Mouse (Mus musculus): ENCODE results near the gene Olfr63. TPM values are rescaled to one million over a fixed set of nuclear protein-coding genes. Genes with fewer than 3 reads are reported as not detected.
A peak's percentile ranks its signal among the peaks of the same experiment; 100 is the strongest.
"Not testable (repeated sequence)": the region's sequence is repeated elsewhere in the genome, so short reads cannot be mapped to it uniquely, and the experiment has no call there.

Gene Olfr63
- 0.03 and 0.04 TPM in 2 replicates for polyA plus RNA-seq (2016; fragmentation: Nextera tagmentation; extraction: Ambion mirVana)

DNA sequence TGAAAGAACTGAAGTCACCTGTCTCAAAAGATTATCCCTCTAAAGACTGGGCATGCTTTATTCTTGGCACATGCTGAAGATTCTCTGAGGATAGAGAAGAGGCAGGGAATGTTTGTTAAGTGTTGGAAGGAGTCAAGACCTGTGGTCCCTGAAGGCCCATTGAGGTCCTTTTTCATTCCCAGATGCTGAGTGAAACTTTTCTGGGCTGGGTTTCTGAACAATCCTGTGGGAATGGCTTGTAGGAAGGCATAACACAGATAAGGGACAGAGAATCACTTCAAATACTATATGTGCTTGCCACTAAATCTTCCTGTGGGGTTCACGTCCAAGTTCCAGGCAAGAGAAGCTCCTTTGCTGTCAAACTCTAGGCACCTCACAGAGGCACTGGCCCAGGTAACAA lies at the start of gene Olfr63:
Gene Olfr63 (plus strand): TSS at position 301 of the 400 bp plus-strand sequence.
- no peak for ATAC-seq (ENCODE audit: low FRiP score, low read depth)
- Histone ChIP-seq H3K27me3 (no peaks in the 10 kb centered on the region), H3K9me3 (no peaks in the 10 kb centered on the region), H3K27ac (replicated peaks) (no peak within 1 kb of the TSS), H3K36me3 (no peaks in the 10 kb centered on the region), H3K9ac (replicated peaks) (no peak within 1 kb of the TSS), H3K4me1 (no peaks in the 10 kb centered on the region), H3K4me2 (replicated peaks) (no peak within 1 kb of the TSS), H3K4me3 (no peak within 1 kb of the TSS)
- 92% methylated on average over 1 of the region's 1 CpGs for WGBS

GRCm38 (mm10) chr17:33221590-33221989 lies 42.9 kb upstream of the Olfr63 start, which contains the start of gene Olfr1564:
Olfr1564 (minus strand) TSS chr17:33221690.
- H3K9me3 ChIP-seq, result peaks cover 11% of the 10 kb centered on the region; the same call in 1 of the 2 replicates
- no peak within 1 kb of the TSS for H3K4me2 ChIP-seq (replicated peaks)
- H3K9ac ChIP-seq (replicated peaks), result no peak within 1 kb of the TSS
- H3K4me3 ChIP-seq, result no peak within 1 kb of the TSS
- H3K36me3 ChIP-seq, result no peaks in the 10 kb centered on the region
- WGBS, result 85% methylated on average over 2 of the region's 2 CpGs
- ATAC-seq (ENCODE audit: low FRiP score, low read depth), result no peak
- no peaks in the 10 kb centered on the region for H3K4me1 ChIP-seq
- H3K27ac ChIP-seq (replicated peaks), result no peak within 1 kb of the TSS
- H3K27me3 ChIP-seq, result no peaks in the 10 kb centered on the region

- H3K36me3 ChIP-seq, result peaks cover 19% of the 10 kb centered on the region
- not testable (repeated sequence) for H3K27me3 ChIP-seq; H3K4me2 ChIP-seq (replicated peaks); H3K9ac ChIP-seq (replicated peaks); ATAC-seq (ENCODE audit: low FRiP score, low read depth); H3K27ac ChIP-seq (replicated peaks); H3K4me3 ChIP-seq; H3K4me1 ChIP-seq
- WGBS, result 94% methylated on average over 1 of the region's 1 CpGs
- peaks cover 13% of the 10 kb centered on the region; the same call in 1 of the 2 replicates for H3K9me3 ChIP-seq
Observed at GRCm38 (mm10) chr17:33236646-33237045, 27.8 kb upstream of the Olfr63 start.

DNA sequence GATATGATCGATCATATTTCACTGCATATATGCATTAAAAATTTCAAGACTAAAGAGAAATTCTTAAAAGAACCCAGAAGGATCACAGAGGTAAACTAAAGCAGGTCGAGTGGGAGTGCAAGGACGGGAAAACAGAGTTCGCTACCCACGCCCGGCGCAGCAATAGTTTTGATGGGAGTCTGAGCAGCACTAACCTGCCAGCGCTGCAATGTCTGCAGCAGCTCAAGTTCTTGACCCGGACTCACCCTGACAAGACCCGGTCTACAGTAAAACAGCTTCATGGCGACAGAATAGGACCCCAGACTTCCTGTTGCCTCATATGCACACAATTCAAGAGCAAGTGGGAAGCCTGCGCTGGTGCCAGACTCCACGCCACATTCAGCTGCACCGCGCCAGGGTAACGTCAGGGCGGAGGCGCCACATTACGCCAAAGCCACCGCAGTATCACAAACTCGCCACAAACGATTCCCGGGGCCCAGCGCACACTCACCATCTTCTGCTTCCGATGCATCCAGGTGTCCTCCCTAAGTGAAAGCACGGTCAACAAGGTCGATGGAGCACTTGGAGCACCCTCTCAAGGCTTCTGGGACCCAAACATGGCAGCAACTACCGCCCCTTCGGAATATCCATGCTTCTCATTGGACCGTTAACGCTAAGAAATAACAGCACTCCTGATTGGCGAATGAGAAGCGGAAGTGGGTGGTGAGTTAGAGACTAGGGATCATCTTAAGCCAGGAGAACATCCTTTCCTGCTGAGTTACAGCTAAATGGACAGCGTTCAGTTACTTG lies 9.8 kb upstream of the Olfr63 start, which contains the start of gene Zfp955a:
Gene Zfp955a (minus strand): TSS at position 616 of the 789 bp plus-strand sequence.
- H3K9me3 ChIP-seq; H3K4me1 ChIP-seq; H3K27ac ChIP-seq (replicated peaks); H3K9ac ChIP-seq (replicated peaks); H3K36me3 ChIP-seq; H3K27me3 ChIP-seq; H3K4me3 ChIP-seq: not testable (repeated sequence)
- ATAC-seq (ENCODE audit: low FRiP score, low read depth), result peak; percentile 99
- WGBS, result 48% methylated on average over 1 of the region's 34 CpGs
- peak within 1 kb of the TSS; percentile 32; the same call in 1 of the 2 replicates for H3K4me2 ChIP-seq (replicated peaks)

GRCm38 (mm10) chr17:33255319-33255657 lies 9.2 kb upstream of the Olfr63 start:
- H3K9me3 ChIP-seq; H3K27me3 ChIP-seq; H3K9ac ChIP-seq (replicated peaks); H3K27ac ChIP-seq (replicated peaks); H3K4me3 ChIP-seq; H3K4me1 ChIP-seq; H3K4me2 ChIP-seq (replicated peaks); H3K36me3 ChIP-seq: not testable (repeated sequence)
- peak; percentile 53; the same call in 1 of the 2 replicates for ATAC-seq (ENCODE audit: low FRiP score, low read depth)
- no CpG with 5 or more reads among the region's 2 CpGs for WGBS

DNA sequence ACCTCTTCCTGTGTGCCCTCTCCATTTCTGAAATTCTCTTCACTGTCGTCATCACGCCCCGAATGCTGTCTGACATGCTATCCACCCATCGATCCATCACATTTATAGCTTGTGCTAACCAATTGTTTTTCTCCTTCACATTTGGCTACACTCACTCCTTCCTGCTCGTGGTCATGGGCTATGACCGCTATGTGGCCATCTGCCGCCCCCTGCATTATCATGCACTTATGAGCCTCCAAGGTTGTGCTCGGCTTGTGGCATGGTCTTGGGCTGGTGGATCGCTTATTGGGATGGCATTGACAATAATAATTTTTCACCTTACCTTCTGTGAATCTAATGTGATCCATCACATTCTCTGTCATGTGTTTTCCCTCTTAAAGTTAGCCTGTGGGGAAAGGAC lies 4.4 kb downstream of the Olfr63 start:
- WGBS, result 83% methylated on average over 9 of the region's 9 CpGs
- no peak for ATAC-seq (ENCODE audit: low FRiP score, low read depth)

DNA sequence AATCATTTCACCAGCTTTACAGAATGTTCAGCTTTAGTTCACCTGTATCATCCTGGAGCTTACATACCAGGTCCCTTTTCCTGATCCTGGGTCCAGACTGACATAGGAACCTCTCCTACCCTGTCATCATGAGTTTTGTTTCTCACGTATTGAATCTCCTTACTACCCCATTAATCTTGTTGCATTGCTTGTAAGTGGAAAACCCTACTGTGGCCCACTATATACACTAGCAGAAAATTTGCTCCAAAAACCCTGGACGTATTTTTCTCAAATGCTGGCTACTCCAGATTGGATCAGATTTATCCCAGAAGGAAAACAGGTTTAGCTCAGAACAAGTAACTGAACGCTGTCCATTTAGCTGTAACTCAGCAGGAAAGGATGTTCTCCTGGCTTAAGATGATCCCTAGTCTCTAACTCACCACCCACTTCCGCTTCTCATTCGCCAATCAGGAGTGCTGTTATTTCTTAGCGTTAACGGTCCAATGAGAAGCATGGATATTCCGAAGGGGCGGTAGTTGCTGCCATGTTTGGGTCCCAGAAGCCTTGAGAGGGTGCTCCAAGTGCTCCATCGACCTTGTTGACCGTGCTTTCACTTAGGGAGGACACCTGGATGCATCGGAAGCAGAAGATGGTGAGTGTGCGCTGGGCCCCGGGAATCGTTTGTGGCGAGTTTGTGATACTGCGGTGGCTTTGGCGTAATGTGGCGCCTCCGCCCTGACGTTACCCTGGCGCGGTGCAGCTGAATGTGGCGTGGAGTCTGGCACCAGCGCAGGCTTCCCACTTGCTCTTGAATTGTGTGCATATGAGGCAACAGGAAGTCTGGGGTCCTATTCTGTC lies 24.8 kb downstream of the Olfr63 start, which contains the start of gene Zfp955b:
Gene Zfp955b (plus strand): TSS at position 506 of the 837 bp plus-strand sequence.
- peak within 1 kb of the TSS; percentile 27; the same call in 1 of the 2 replicates for H3K4me2 ChIP-seq (replicated peaks)
- peak; percentile 99 for ATAC-seq (ENCODE audit: low FRiP score, low read depth)

More for the DNA sequence above, 4.4 kb downstream of the Olfr63 start:
- no peak overlapping the region for H3K4me3 ChIP-seq
- no peaks in the 10 kb centered on the region for H3K36me3 ChIP-seq
- H3K4me2 ChIP-seq (replicated peaks), result no peak overlapping the region
- no peaks in the 10 kb centered on the region for H3K4me1 ChIP-seq
- H3K9ac ChIP-seq (replicated peaks), result no peak overlapping the region
- peaks cover 3% of the 10 kb centered on the region; the same call in 1 of the 2 replicates for H3K9me3 ChIP-seq
- H3K27me3 ChIP-seq, result no peaks in the 10 kb centered on the region
- H3K27ac ChIP-seq (replicated peaks), result no peak overlapping the region

GRCm38 (mm10) chr17:33289876-33290149 lies 25.3 kb downstream of the Olfr63 start:
- not testable (repeated sequence) for H3K4me3 ChIP-seq; H3K9me3 ChIP-seq; H3K27me3 ChIP-seq; ATAC-seq (ENCODE audit: low FRiP score, low read depth); H3K36me3 ChIP-seq; H3K4me1 ChIP-seq; H3K9ac ChIP-seq (replicated peaks); H3K27ac ChIP-seq (replicated peaks)
- peak overlapping the region; percentile 27; the same call in 1 of the 2 replicates for H3K4me2 ChIP-seq (replicated peaks)
- WGBS, result no CpG with 5 or more reads among the region's 9 CpGs

More for the DNA sequence above, 24.8 kb downstream of the Olfr63 start, which contains the start of gene Zfp955b:
- H3K4me1 ChIP-seq; H3K9me3 ChIP-seq; H3K27ac ChIP-seq (replicated peaks); H3K4me3 ChIP-seq; H3K36me3 ChIP-seq; H3K9ac ChIP-seq (replicated peaks); H3K27me3 ChIP-seq: not testable (repeated sequence)
- WGBS, result no CpG with 5 or more reads among the region's 25 CpGs

Other genes starting within 250 kb of the Olfr63 start
- 22.8 and 24.7 TPM in 2 replicates for gene Zfp763, start 231.3 kb upstream of the Olfr63 start, polyA plus RNA-seq (2016; fragmentation: Nextera tagmentation; extraction: Ambion mirVana)
- not detected in 2 replicates for gene 4921501E09Rik, start 196.6 kb upstream of the Olfr63 start, polyA plus RNA-seq (2016; fragmentation: Nextera tagmentation; extraction: Ambion mirVana)
- gene Zfp563, start 175.4 kb upstream of the Olfr63 start, polyA plus RNA-seq (2016; fragmentation: Nextera tagmentation; extraction: Ambion mirVana), result 14.9 and 15.5 TPM in 2 replicates
- gene Morc2b, start 125.0 kb upstream of the Olfr63 start, polyA plus RNA-seq (2016; fragmentation: Nextera tagmentation; extraction: Ambion mirVana), result 0.18 and 0.29 TPM in 2 replicates
- not detected in 2 replicates for gene Olfr55, start 96.2 kb upstream of the Olfr63 start, polyA plus RNA-seq (2016; fragmentation: Nextera tagmentation; extraction: Ambion mirVana)
- not detected in 2 replicates for gene Olfr239, start 73.4 kb upstream of the Olfr63 start, polyA plus RNA-seq (2016; fragmentation: Nextera tagmentation; extraction: Ambion mirVana)
- not detected in 2 replicates for gene Olfr1564, start 43.0 kb upstream of the Olfr63 start, polyA plus RNA-seq (2016; fragmentation: Nextera tagmentation; extraction: Ambion mirVana)
- gene Zfp955a, start 9.5 kb upstream of the Olfr63 start, polyA plus RNA-seq (2016; fragmentation: Nextera tagmentation; extraction: Ambion mirVana), result 19.8 TPM in 2 replicates
- 13.5 and 13.8 TPM in 2 replicates for gene Zfp955b, start 24.9 kb downstream of the Olfr63 start, polyA plus RNA-seq (2016; fragmentation: Nextera tagmentation; extraction: Ambion mirVana)
- 13.1 and 13.5 TPM in 2 replicates for gene Zfp81, start 94.2 kb downstream of the Olfr63 start, polyA plus RNA-seq (2016; fragmentation: Nextera tagmentation; extraction: Ambion mirVana)
- 20.8 and 23.2 TPM in 2 replicates for gene Zfp101, start 130.0 kb downstream of the Olfr63 start, polyA plus RNA-seq (2016; fragmentation: Nextera tagmentation; extraction: Ambion mirVana)
- not detected in 2 replicates for gene Actl9, start 168.2 kb downstream of the Olfr63 start, polyA plus RNA-seq (2016; fragmentation: Nextera tagmentation; extraction: Ambion mirVana)

Measured in midbrain, embryonic 12.5 days (tissue).